Mouse (Mus musculus): Measurements from ENCODE around the gene Fam98a.

Fam98a gene

DNA sequence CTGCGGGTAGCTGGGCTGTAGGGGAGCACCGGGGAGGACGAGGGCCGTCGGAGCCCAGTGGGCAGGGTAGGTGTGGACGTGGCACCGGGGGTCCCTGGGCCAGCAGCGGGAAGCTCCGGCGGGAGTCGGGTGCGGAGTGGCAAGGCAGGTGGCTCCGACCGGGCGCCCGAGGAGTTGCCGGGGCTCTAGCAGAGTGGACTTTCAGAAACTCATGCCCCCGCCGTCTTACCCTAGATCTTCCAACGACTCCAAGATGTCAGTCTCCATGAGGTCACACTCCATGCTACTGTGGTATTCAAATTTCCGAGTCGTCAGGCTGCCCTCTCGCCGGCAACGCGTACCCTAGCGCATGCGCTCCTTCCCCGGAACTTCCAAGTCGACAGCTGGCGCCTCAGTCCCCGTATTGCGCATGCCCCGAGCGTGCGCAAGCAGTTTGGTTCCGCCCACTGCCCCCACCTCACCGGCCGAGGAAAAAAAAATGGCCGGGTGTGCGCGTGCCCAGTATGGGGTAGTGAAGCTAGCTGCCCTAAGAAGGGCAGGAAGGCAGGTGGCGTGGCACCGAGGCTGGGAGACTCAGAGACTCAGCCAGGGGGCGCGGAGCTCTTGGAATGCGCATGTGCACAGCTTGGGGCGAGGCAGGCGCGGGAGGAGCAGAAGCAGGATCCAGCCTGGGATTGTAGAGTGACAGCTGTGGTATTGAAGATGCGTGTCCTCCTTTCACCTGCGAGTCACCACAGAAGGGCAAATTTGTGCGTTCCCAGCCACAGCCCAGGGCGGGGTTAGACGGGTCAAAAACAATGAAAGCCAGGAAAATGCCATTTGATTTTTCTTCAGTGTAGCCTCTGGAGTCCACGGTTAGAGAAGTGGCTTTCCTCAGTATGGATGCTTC, at the start of gene Fam98a:
Gene Fam98a (minus strand): TSS at position 435 of the 889 bp plus-strand sequence.
- peak; percentile 95 for DNase-seq (ENCODE audit: extremely low spot score, low read depth, low spot score)

DNA sequence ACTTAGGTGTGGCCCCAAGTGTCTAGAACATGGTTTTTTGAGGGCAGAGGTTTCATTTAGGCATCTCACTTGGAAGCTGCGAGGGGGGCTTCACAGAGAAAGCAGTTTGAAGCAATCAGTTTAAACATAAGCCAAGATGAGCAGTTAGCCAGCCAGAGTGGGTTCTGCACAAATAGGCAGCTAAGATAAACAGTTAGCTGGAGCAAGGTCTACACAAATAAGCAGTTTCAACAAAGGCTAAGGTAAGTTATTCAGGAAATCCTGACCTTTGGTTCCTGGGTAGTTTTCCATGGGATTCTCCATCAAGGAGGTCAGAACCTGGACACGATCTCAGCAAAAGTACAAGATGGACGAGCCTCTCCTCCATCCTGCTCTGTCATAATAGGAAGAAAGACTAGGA, 46.9 kb upstream of the Fam98a start:
- DNase-seq (ENCODE audit: extremely low spot score, low read depth, low spot score) = no peak

DNA sequence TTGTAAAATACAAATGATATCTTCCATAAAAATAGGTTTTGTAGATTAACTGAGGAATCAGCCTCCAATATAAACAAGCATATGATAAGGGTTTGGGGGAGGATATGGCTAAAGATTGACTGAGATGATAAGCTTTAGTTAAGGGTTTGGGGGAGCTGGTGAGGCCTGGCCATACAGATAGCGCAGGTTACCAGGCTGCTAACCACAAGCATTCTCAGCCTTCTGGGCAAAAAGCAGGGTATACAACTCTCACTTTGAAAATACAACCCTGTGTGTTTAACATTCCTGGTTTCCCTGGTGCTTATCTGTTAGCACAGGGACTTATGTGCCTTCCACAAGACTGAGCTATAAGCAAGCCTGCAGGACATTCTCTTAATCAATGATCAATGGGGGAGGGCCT, 31.0 kb upstream of the Fam98a start:
- no peak for DNase-seq (ENCODE audit: extremely low spot score, low read depth, low spot score)

DNA sequence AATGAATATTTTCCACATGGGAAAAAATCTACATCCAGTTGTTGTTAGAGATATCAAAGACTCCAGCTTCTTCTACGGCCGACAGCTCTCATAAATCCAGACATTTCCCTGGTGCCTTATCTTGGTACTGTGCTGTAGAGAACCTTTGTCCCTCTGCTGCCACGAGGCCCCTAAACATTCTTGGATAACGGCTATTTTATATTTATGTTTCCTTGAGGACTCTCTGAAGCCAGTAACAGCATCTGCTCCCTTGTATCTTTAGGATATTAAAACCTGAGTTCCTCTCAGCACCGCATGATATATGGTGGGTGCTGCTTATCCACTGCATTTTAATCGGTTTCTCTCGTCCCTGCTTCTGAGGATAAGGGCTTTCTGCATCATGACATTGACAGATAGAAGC, 23.9 kb upstream of the Fam98a start:
- no peak for DNase-seq (ENCODE audit: extremely low spot score, low read depth, low spot score)

DNA sequence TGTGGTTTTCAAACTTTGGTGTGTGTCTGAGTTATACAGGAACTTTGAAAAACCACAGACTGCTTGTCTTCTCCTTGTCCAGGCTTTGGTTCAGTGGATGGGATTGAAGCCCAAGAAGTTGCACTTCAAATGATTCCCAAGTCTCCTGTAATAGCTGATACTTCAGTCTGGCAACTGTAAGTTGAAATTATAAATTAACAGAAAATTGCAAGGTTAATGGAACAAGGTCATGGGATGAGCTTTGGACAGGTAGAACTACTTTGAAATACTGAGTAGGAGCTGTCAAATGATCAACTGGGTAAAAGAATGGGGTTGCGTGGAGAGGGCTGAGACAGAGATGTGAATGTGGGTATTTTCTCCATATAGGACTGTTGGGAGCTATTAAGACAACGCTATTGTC, 6.3 kb upstream of the Fam98a start:
- no peak for DNase-seq (ENCODE audit: extremely low spot score, low read depth, low spot score)

DNA sequence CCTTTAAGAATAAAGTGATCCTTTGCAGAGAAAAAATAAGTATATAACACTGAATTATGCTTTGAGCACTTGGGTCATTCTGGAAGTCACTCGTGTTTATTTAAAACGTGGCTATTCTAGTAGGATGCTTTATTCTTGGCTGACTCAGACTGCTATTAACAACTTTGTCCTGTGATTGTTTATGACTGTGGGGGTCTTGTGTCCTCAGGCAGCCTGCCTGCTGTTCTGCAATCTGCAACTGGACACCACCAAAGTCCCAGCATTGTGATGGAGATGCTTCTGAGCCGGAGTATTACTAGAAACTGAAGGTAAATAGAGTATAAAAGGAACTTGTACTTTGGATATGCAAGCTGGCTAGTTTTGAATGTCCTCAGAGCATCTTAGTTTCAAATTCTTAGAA, 5.3 kb upstream of the Fam98a start:
- no peak for DNase-seq (ENCODE audit: extremely low spot score, low read depth, low spot score)

DNA sequence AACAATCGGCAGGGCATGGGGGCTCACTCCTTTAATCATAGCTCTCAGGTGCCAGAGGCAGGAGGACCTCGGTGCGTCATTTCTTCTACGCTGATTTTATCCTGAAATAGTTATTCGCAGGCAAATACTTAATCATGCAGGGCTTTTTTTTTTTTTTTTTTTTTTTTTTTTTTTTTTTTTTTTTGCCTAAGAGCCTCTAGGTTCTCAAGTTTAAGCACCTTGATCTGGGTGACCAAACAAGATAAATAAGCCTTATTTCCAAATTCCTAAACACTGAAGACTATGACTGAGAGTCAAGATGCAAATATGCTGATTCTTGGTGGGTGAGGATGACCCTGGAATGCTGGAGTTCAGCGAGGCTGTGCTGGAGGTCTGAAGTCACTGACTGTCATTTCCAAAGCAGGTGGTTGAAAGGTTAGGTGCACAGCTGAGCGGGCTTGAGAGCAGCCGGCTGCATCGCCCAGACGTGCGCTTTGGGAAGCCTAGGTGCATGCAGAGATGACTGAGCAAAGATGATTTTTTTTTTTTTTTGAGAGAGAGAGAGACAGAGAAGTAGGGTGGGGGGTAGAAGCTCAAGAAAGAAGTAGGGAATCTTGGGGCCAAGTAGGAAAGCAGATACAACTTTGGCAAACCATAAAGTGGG, 854 bp downstream of the Fam98a start:
- DNase-seq (ENCODE audit: extremely low spot score, low read depth, low spot score) = no peak

DNA sequence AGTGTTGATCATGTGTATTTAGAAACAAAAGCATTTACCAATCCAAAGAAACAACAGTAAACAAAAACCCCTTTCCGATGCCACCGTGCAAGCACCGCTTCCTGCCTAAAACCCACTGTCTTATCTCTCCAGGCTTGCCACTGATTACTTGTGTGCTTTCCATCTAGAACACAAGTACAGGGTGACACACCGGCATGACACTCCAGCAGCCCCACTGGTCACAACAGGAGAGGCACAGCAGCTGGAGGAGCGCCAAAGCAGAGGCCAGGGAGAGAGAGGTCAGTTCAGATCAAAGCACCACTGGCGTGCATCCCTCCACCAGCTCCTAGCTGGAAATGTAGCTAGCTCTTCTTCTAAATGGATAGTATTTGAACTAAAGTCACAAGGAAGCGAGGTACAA, 7.5 kb downstream of the Fam98a start:
- DNase-seq (ENCODE audit: extremely low spot score, low read depth, low spot score) = no peak

DNA sequence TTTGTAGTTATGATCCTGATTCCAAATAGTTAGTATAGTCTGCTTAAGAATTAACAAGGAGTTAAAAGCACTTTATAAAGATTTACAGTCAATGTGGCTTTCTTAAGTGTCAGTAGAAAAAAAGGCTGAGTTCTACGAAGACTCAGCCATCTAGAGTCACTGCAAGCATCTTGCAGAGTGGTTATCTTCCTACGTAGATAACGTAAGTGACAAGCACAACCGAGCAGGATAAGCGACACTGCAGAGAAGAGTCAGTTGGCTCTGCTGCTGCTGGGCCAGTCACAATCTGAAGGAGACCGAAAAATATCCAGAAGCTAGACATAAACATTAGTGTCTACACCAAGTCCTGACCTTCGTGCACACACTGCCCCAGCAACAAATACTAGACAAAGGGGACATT, 8.3 kb downstream of the Fam98a start:
- DNase-seq (ENCODE audit: extremely low spot score, low read depth, low spot score) = no peak

DNA sequence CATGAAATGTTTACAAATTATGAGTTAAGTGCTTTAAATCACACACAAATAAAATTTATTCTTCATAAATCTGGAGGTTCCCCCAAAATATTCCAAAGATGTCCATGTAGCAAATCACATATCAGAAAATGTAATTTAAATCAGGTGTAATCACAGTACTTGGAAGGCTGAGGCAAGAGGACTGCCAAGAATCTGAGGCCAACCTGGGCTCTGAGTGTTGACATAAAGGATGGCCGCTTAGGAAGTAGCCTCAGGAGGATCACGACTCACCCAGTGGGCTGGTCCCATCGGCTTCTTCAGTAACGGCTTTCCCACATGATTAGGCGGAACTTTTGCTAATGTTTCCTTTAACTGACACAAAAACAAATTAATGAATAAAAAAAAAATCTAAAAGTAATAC, 11.9 kb downstream of the Fam98a start:
- no peak for DNase-seq (ENCODE audit: extremely low spot score, low read depth, low spot score)

DNA sequence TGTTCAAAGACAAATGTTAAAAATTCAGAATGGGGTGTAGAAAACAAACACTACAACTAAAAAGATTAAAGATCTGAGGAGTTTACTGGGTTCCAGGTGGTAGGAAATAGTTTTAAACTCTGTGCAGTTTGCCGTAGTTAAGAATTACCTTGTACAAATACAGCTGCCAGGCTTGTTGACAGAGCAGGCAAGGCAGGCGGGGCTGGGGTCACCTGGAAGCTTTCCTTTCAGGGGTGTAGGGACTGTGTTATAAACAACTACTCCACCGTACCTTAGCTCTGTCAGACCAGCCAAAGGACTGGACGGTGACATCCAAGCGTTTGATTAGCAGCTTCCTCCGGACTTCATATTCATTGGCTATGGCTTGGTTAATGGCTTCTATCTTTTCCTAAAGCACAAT, 12.6 kb downstream of the Fam98a start:
- DNase-seq (ENCODE audit: extremely low spot score, low read depth, low spot score) = no peak

DNA sequence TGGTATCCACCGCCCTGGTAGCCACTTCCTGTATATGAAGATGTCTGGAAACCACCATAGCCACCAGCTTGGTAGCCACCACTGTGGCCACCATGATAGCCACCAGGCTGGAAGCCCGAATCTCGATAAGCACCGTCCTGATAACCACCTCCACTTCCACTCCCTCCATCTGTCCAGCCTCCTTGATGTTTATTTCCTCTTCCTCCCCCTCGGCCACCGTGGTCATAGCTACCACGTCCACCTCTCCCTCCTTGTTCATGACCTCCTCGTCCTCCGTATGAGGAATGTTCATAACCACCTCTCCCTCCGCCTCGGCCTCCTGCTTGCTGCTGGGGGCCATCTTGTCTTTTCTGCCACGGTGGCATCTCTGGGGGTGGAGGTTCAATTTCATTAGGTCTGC, 13.3 kb downstream of the Fam98a start:
- DNase-seq (ENCODE audit: extremely low spot score, low read depth, low spot score) = no peak

DNA sequence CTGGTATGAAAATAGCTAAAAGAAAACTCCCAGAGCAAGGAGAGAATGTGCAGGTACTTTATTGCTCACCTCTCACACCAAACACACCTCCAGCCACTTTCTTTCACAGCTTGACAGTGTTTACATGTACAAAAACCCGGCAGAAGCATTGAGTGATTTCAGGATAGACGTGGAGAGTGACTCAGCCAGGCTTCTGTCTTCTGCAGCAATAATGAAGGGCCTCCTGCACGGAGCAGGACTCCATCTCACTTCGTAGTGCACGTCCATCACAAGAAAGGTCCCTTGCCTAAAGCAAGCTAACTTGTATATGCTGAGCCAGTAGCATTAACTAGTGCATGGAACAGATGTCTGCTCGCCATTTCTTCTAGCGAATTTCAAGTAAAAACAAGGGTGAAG, 14.7 kb downstream of the Fam98a start:
- no peak for DNase-seq (ENCODE audit: extremely low spot score, low read depth, low spot score)

DNA sequence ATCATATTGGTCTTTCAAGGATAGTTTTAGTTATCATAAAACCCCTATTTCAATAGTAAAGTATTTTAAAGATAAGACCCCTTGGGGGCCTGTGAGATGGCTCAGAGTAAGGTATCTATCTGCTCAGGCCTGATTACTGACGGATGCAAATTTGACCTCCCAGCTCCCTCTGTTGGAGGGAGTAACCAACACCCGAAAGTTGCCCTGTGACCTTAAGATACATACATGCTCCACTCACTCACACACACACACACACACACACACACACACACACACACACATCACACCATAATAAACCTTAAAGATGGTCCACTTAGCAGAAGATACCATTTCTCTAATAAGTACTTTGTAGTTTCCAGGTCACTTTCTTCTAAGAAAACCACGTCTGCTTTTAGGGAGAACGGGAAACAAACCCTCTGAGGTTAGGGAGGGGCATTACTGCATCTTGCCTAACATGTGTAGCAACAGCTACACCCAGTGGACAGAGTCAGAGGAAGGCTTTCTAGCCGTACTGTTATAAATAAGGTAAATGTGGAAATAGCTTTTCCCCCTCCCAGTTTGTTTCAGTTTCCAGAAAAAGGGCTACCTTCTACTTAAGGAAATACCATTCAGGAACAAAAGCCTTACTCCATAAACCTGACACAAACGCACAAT, 15.2 kb downstream of the Fam98a start:
- no peak for DNase-seq (ENCODE audit: extremely low spot score, low read depth, low spot score)

DNA sequence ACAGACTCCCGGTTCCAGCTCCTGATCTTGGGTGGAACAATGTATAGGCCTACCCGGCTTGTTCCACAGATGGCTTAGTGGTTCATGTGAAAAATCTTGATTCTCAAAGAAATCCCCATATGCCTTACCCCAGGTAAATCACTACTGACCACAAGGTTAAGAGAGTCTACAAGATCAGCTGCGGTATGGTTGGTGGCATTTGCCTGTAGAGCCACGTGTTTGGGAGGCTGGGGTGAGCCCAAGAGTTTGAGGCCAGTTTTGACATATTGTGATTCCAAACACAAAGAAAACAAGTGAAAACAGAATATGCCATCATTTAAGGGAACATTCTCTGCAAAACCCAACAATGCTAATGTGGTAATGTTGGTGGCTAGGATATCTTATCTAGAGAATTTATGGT, 16.1 kb downstream of the Fam98a start:
- no peak for DNase-seq (ENCODE audit: extremely low spot score, low read depth, low spot score)

DNA sequence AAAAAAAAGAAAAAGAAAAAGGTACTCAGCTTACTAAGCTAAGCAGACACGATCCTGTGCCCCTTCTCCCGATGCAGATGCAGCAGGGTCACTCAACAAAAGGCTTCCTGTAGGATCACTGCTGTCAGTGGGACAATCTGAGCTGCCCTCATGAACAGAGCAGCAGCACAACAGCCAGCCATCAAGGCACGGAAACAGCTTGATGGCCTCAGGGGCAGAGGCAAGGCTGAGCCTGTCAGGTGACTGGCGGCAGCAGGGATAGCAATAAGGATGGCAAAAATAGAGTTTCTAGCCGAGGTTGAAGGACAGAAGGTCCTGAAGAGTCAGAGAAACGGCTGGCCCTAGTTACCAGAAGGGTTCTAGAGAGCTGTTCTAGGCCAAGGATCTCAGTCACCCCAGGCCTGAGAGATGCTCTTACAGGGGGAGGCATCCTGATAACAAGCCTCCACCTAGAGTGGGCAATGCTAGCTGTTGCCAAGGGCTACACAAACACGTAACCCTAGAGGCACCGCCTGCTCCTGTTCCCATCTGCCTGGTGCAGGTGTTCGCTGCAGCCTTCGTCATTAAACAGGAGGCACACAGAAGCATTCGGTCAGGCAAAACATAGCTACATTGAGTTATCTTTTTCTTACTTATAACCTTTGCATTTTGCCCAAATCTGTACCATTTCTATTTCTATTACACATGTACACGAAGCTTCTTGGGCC, 17.3 kb downstream of the Fam98a start:
- no peak for DNase-seq (ENCODE audit: extremely low spot score, low read depth, low spot score)

DNA sequence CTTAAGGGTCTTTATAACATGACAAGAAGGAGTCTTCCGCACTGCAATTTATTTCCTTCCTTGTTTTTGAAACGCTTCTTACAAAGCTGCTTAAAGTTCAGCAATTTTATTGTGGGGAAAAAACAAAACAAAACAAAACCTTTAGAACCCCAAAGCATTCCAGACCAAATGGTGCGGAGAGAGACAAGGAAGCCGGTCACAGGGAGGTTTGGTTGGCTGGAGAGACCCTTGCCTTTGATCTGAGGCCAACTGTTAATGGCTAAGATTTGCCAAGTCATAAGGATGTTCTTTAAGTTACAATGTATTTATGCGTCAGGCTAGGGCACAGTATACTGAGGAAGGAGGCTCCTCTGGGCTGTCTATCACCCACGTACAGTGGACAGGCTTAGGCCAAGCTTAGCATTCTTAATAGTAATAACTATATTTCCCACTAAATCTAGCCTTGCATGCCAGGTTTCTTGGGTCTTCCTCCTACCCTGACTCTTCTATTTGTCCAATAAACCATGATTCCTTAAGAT, 19.2 kb downstream of the Fam98a start:
- DNase-seq (ENCODE audit: extremely low spot score, low read depth, low spot score) = no peak

DNA sequence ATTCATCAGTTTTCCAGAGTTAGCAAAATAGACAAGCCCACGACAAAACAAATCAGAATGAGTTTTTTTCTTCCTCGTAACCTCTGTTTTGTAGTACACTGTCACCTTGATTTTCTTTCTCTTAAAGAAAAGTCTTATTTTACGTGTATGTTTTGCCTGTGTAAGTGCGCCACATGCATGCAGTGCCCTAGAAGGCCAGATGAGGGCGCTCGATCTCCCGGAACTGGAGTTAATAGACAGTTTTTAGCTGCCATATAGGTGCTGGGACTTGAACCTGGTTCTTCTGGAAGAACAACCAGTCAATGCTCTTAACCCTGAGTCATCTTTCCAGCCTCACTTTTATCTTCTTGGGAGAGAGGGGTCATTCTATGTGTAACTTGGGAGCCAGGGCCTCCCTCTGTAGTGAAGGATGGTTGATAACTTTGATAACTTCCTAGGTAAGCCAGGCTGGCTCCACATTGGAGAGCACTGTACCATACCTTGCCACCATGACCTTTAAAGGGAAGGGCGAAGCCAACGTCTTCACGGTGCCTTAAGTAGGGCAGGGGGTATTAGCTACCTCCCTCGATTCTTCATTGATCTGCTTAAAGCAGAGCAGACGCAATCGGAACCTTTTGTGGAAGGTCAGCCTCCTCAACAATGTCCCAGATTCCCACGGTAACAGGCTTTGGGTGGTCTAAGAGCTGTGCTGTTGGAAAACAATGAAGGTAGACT, 22.4 kb downstream of the Fam98a start:
- DNase-seq (ENCODE audit: extremely low spot score, low read depth, low spot score) = no peak

DNA sequence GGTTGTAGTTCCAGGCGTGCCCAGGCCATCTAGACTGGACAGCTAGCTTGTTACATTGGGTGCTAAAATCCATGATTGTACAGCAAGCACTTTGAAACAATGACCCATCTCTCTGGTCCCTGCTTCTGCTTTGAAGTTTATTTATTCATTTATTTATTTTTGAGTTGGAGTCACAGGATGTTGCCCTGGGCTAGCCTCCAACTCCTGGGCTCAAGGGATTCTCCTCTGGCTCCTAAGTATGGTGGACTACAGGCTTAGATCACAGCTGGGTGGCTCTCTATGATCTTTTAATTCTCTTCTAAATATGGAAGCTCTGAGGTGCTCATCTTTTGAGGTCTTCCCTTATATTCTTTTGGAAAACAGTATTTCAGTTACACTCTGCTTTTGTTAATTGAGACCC, 25.3 kb downstream of the Fam98a start:
- no peak for DNase-seq (ENCODE audit: extremely low spot score, low read depth, low spot score)

DNA sequence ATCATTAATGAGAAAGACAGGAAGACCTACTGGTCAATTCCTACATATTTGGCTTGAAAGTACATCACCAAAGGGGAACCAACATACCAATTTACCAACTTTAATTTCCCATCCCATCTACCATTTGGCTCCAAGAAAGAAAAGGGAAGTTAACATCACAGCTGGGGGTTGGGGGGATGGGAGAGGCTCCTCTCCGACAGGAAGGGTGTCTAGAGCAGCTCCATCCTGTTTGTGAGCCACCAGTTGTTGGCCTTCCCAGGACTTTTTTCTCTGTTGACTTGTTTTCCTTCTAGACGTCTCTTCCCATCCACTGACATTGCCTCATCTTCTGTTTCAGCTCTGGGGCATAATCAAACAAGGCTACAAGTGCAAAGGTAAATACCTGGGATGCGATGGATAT, 27.9 kb downstream of the Fam98a start:
- DNase-seq (ENCODE audit: extremely low spot score, low read depth, low spot score) = no peak
